Mouse (Mus musculus): ENCODE measurements at regions not wholly inside any gene's neighbourhood (a gene's known extent, or its start where the extent isn't known, plus 50 kb on each side); places are given as distances from the start of the nearest gene placed in this dataset.

GRCm38 (mm10) chr6:22497306-22497705, 141.3 kb upstream of the Fam3c start:
- TF ChIP-seq CTCF (IDR thresholded peaks at IDR 0.05; ENCODE audit: low read depth) (no peak), EP300 (IDR thresholded peaks at IDR 0.05; ENCODE audit: low read depth) (no peak)

Measured in heart, postnatal 0 days (tissue).